Mouse (Mus musculus) right cerebral cortex, postnatal 25 days (tissue): ENCODE measurements around the gene Ttc7b.

Source experiments
- DNase-seq: peaks from one replicate; pipeline ENCODE4 v3.0.0; 2022

The Ttc7b gene

GRCm38 (mm10) chr12:100520077-100520793, 391 bp downstream of the Ttc7b start:
- DNase-seq, result peak; percentile 53

- DNase-seq, result no peak
Measured at GRCm38 (mm10) chr12:100519684-100520076, 946 bp downstream of the Ttc7b start.

GRCm38 (mm10) chr12:100517371-100517770, 3.3 kb downstream of the Ttc7b start:
- DNase-seq, result no peak

DNA sequence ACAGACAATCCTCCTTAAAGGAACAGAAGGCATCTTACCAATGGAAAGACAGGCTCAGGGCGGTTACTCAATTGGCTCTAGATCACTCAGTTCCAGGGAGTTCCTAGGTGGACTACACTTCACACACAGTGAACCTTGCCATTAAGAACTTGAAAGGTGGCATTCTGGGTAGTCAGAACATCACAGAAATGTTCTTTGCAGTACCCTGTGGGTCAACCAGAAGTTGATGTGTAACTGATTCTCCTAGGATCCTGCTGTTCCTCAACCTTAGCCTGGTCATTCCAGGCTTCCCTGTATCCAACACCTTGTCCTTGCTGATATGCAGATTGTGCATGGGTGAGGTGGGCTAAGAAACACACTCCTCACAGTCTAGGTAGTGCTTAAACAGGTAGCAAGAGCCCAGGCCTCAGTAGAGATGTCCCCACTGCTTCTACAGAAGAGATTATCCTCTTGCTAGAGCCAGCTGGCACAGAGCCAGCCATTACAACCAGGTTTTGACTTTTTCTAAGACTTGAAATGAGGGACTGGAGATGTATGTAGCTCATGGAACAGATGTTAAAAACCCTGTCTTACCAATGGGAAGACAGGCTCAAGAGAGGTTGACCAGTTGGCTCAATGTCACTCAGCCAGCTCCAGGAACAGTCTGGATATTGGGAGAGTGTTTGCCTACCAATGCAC, 4.3 kb downstream of the Ttc7b start:
- DNase-seq, result no peak

DNA sequence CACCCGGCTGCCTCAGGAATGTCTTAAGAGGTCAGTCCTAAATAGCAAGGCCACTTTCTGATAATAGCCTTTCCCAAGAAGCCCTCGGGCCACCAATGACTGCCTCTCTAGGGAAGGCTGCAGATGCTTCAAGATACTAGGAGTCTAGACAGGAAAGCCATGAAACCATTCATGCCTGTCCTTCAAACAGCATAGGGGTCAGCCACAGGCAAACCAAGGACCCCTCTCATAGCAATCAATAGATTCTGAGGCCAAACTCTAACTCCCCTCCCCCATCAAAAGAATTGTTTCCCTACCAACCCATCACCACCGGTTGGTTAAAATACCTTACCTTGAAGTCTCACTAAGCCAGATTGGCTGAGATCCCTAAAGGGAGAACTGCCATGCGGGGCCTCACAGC, 5.1 kb downstream of the Ttc7b start:
- DNase-seq, result no peak

- DNase-seq, result no peak
Measured at GRCm38 (mm10) chr12:100514611-100515010, 6.0 kb downstream of the Ttc7b start.

- DNase-seq, result no peak
Measured at GRCm38 (mm10) chr12:100513131-100513530, 7.5 kb downstream of the Ttc7b start.

DNA sequence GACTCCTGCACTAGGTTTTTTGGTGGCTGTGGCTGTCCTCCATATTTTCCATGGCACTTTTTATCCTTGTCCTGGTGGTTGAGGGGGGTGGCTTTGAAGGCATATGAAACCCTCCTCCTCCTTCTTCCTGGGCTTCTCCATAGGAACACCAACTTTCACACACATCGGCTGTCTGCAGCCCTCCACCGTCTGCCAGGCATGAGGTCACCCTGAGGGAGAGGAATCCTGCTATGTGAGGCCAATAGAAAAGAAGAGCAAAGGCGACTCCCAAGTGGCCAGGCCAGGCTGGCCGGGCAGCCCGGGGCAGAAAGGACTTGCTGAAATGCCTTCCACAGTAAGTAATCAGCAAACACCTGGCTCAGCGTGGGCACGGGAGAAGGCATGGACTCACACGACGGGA, 8.0 kb downstream of the Ttc7b start:
- DNase-seq, result no peak

DNA sequence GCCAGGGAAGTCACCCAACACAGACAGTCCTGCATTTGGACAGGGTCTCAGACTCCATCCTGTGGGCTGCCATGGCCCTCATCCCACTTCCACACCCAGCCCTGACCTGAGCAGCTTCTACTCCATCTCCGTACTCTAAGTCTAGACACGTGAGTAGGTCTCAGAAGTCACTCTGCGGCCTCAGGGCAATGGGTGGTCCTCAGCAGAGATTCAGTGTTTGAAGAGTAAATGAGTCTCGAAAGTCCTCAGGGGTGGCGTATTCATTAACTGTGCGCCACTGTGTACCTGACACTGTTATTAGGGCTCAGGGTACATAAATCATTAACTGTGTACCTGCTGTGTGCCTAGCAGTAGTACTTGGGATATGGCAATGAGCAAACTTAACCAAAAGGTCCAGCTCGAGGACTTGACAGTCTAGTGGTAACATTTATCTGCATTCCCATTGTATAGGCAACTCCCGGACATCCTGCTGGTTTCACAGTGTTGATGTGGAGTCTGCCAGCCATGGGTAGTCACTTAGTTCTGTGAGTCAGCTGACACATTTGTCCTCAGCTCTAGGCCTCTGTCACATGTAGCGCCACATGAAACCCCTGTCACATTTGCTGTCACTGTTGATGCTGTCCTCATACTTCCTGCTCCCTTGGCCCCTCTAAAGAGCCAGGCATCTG, 10.9 kb downstream of the Ttc7b start:
- no peak for DNase-seq

DNA sequence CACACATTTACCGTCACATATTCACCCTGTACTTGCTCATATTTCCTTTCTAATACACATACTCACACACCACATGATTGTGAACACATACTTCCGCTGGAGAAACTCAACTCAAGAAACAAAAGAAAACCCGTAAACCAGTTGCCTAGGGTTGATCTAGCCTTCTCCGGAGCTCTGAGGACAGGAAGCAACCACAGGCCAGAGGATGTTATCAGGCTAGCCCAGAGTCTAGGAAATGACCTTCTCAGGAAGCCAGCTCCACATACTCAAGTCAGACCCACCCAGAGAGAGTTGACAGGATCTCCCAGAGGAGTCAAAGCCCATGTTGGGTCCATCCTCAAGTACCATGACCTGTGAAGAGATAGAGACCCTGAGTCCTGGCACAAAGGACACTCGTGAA, 12.0 kb downstream of the Ttc7b start:
- no peak for DNase-seq

DNA sequence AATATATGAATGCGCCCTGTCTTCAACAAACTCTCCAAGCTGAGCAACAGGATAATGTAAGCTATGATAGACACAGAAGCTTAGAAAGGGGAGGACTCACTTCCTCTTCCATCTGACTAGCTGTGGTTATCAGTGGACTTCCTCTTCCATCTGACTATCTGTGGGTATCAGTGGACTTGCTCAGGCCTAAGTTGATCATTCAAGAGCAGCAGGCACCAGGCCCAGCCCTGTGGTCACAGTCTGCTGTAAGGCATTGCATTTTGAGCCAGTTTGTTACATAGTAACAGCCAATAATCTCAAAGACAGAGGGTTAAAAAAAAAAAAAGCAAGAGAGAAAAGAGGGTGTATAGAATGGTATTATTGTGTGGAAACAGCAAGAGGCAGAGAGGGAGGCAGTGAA, 15.1 kb downstream of the Ttc7b start:
- no peak for DNase-seq

DNA sequence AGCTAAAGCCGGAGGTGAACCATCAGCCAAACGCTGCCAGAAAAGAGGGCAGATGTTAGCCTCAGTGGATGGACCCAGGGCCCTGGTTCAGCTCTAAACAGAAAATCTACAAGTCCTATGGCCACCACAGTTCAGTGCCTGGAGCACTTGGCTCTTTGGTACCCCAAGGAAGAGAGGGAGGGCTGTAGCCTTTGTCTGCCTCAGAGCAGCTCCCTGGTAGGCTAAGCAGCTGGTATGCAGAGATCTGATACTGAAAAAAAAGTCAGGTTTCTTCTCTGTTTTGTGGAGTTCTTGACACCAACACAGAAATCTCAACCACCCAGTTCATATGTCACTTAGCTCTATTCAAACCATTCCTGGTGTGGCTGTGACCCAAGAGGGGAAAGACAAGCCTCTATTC, 16.0 kb downstream of the Ttc7b start:
- no peak for DNase-seq

GRCm38 (mm10) chr12:100503659-100504058, 17.0 kb downstream of the Ttc7b start:
- no peak for DNase-seq

DNA sequence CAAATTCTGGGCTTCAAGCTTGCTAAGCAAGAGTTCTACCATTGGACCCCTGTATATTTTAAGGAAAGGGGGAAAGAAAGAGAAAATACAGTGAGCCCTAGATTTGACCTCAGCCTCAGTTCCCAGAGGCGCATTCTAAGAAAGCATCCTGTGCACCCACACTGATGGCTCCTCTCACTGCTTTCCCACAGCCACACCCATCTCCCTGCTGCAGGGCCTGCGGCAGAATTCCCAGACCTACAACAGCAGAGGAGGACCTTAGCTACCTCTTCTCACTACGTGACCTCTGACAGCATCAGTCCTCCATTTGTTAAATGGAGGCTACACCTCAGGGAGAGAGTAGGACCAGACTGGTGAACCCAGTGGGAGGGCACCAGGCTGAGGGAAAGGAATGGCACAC, 18.1 kb downstream of the Ttc7b start:
- DNase-seq, result no peak

- DNase-seq, result no peak
Measured at GRCm38 (mm10) chr12:100501261-100501660, 19.4 kb downstream of the Ttc7b start.

- no peak for DNase-seq
Measured at GRCm38 (mm10) chr12:100499469-100499868, 21.2 kb downstream of the Ttc7b start.

- DNase-seq, result no peak
Measured at GRCm38 (mm10) chr12:100498006-100498405, 22.6 kb downstream of the Ttc7b start.

- DNase-seq, result no peak
Measured at GRCm38 (mm10) chr12:100495083-100495482, 25.5 kb downstream of the Ttc7b start.

DNA sequence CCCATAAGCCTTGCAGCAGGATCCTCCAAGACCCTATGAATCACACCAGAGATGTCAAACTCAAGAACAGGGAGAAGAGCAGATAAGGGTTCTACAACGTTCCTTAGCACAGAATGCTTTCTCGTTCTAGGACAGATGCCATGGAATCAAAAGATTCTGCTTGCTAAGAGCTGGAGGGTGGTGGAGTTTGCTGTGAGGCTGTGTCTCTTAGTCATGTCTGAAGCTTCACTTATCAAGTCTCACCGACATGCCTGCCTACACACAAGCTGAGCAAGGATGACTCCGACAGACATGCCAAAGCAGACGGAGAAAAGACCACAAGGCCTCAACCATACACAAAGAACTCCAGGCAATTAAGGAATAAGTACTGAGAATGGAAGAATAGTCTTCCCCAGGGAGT, 27.4 kb downstream of the Ttc7b start:
- no peak for DNase-seq

DNA sequence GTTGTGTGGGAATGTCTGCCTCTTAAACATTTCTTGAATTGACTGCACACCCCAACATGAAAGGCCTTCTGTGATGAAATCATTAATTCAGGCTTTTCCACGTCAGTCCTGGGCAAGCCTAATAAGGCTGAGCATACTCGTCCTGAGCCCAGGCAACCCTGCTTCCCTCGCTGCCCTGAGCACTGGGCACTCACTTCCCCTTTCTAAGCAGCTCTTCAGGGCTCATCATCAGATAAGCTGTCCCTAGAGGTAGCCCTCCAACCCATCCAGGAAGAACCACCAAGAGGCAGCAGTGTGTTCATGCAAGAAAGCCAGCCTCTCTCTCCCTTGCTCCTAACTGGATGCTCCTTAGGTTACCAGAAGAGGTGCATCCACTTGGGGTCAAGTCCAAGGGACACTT, 27.9 kb downstream of the Ttc7b start:
- no peak for DNase-seq

- DNase-seq, result no peak
Measured at GRCm38 (mm10) chr12:100491967-100492611, 28.5 kb downstream of the Ttc7b start.

- no peak for DNase-seq
Measured at GRCm38 (mm10) chr12:100489799-100490198, 30.8 kb downstream of the Ttc7b start.

DNA sequence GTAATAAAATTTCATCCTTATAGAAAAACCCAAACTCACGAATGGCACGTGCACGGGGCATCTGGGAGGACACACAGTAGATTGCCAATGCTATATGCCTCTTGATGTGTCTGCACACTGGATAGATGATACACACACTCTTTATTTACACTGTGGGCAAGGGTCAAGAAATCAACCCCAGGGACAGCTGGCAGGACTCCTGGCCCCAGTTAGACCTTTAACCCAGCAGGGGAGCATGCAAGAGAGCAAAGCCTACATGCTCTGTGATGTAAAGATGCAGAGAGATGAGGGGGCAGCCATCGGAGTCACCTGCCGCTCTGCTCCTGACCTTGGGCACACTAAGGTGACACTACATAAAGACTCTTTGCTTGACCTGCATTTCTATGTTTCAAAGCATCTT, 32.3 kb downstream of the Ttc7b start:
- DNase-seq, result no peak

GRCm38 (mm10) chr12:100486232-100486631, 34.4 kb downstream of the Ttc7b start:
- DNase-seq, result no peak
